Mouse (Mus musculus) megakaryocyte, embryonic 14.5 days (primary cell): ENCODE results near the gene Sox13.

Experiments used
- FLI1 ChIP-seq: IDR thresholded peaks from 2 replicates; pipeline ENCODE4 v1.6.1; 2012; ENCODE audit warnings: low read length, inconsistent platforms, mixed read lengths
- GATA1 ChIP-seq: IDR thresholded peaks from 3 replicates; pipeline ENCODE4 v1.6.1; 2012; ENCODE audit warnings: mixed read lengths, low read length, inconsistent platforms, borderline replicate concordance

DNA sequence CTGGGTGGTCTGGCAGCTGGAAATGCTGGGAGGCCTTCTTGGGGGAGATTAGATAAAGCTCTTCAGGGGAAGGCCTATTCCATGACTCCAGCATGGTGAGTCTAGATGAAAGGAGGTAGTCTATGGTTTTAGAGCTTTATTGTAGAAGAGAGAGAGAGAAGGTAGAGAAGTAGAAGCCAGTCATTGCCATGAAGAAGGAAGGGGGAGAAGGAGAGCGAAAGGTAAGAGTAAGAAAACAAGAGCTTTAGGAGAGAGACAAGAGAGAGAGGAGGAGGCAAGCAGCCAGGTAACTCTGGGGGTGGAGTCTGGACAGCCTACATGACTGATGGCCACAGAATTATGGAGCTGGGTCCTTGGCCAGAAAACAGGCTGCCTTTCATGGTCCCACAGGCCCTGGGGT is 74.0 kb downstream of the Sox13 start, which contains the start of gene Ren1:
- TF ChIP-seq FLI1, result no peak
- TF ChIP-seq GATA1, result no peak
